8 mouse cellular contexts compared by ENCODE assay signal in the genomic region with DNA sequence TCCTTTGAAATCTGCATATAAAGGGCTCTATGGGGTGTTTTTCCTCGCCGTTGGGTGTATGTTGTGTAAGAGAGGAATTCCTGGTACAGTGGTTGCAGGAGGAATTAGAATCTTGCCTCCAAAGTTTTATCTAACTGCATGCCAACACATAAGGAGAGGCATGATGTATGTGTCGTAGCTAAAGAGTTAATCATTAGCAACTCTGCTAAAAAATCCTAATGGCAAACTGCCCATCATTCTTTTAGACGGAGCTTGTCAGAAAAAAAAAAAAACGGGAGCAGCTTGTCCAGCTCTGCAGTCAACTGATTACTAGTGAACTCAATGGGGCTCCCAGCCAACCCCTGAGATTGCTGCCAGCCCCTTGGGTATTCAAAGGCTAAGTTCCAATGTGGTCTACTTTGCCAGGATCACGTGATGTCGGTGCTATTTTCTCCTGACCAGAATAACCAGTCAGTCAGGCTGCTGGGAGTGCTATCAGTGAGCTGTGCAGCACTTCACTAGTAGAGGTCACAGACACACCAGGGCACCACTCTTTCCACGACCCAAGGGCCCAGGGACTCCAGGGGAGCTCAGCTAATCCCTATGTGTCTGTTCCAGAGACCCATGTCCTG.
DNase-seq lines count a peak whose midpoint lies in the region; ATAC-seq and TF ChIP-seq lines count a peak whose summit lies in the region.

No protein-coding gene starts in this region.

- H3K4me3 ChIP-seq in C2C12 (ENCODE audit: insufficient read depth, poor library complexity, severe bottlenecking), result no peak overlapping the region
- H3K4me3 ChIP-seq in forebrain, embryonic 16.5 days (replicated peaks; ENCODE audit: low read length), result no peak overlapping the region
- H3K4me3 ChIP-seq in lung, embryonic 15.5 days, result no peak overlapping the region

- peaks cover 5% of the 10 kb centered on the region for H3K36me3 ChIP-seq in C2C12 (ENCODE audit: control insufficient read depth, insufficient read depth)
- H3K36me3 ChIP-seq in forebrain, embryonic 16.5 days (ENCODE audit: control insufficient read depth, insufficient read depth), result no peaks in the 10 kb centered on the region
- no peaks in the 10 kb centered on the region for H3K36me3 ChIP-seq in lung, embryonic 15.5 days

- H3K27me3 ChIP-seq in C2C12 (ENCODE audit: control insufficient read depth, insufficient read depth, insufficient read length), result no peaks in the 10 kb centered on the region
- H3K27me3 ChIP-seq in forebrain, embryonic 16.5 days (replicated peaks; ENCODE audit: control insufficient read depth, insufficient read depth, low read length), result no peaks in the 10 kb centered on the region
- no peaks in the 10 kb centered on the region for H3K27me3 ChIP-seq in lung, embryonic 15.5 days

- H3K9ac ChIP-seq in forebrain, embryonic 16.5 days (replicated peaks; ENCODE audit: low read depth, low read length), result no peak overlapping the region
- no peak overlapping the region for H3K9ac ChIP-seq in lung, embryonic 15.5 days

- peaks cover 38% of the 10 kb centered on the region for H3K79me3 ChIP-seq in C2C12 (ENCODE audit: low read depth)

- ATAC-seq in forebrain, embryonic 16.5 days, result peak; percentile 80
- ATAC-seq in lung, embryonic 15.5 days (ENCODE audit: borderline replicate concordance, extremely low read depth, low FRiP score, low TSS enrichment), result peak; percentile 89

- H3K4me2 ChIP-seq in forebrain, embryonic 16.5 days (ENCODE audit: low read length), result no peak overlapping the region
- peak overlapping the region; percentile 26 for H3K4me2 ChIP-seq in lung, embryonic 15.5 days

- intact Hi-C loops in heart, postnatal 10 days (cut with DNase I), result no loop called here

- H3K27ac ChIP-seq in forebrain, embryonic 16.5 days (ENCODE audit: low read length), result peak overlapping the region; percentile 41; the same call in 1 of the 2 replicates
- H3K27ac ChIP-seq in lung, embryonic 15.5 days, result peak overlapping the region; percentile 88

- H3ac ChIP-seq in C2C12 (ENCODE audit: control insufficient read depth, insufficient read length, low read depth), result no peak overlapping the region

- no peaks in the 10 kb centered on the region for H3K9me3 ChIP-seq in forebrain, embryonic 16.5 days (ENCODE audit: control insufficient read depth, low read length)
- H3K9me3 ChIP-seq in lung, embryonic 15.5 days, result no peaks in the 10 kb centered on the region

- H3K79me2 ChIP-seq in C2C12 (ENCODE audit: control insufficient read depth, insufficient read depth), result peaks cover 83% of the 10 kb centered on the region

- WGBS in forebrain, embryonic 16.5 days, result 4% methylated on average over 8 of the region's 8 CpGs
- 4% methylated on average over 8 of the region's 8 CpGs for WGBS in lung, embryonic 15.5 days

- peak; percentile 93 for DNase-seq in brain, adult 2 months (ENCODE audit: low read depth, low spot score)
- DNase-seq in heart, postnatal 10 days, result peak; percentile 98
- DNase-seq in layer of hippocampus, adult 11-12 months (ENCODE audit: low spot score), result peak; percentile 75
- DNase-seq in skeletal muscle tissue, adult 2 months (ENCODE audit: low read depth, low spot score), result peak; percentile 95
- DNase-seq in natural killer cell, adult 2 months (ENCODE audit: low spot score in 2 of 2), result no peak

- no peak for TF ChIP-seq CTCF in C2C12 (IDR thresholded peaks at IDR 0.05; ENCODE audit: control insufficient read depth, insufficient read depth, insufficient read length)

- peaks cover 48% of the 10 kb centered on the region for H3K4me1 ChIP-seq in forebrain, embryonic 16.5 days (replicated peaks; ENCODE audit: control insufficient read depth, insufficient read depth, low read length)
- peaks cover 86% of the 10 kb centered on the region for H3K4me1 ChIP-seq in lung, embryonic 15.5 days

TF ChIP-seq in C2C12, 6 proteins besides CTCF, POLR2A, EP300 and RAD21:
- TF ChIP-seq USF1 (IDR thresholded peaks at IDR 0.05; ENCODE audit: low read depth) (peak; percentile 97), CEBPB (IDR thresholded peaks at IDR 0.05; ENCODE audit: low read depth) (peak; percentile 16), MAX (IDR thresholded peaks at IDR 0.05) (no peak), MYOD1 (IDR thresholded peaks at IDR 0.05; ENCODE audit: control insufficient read depth, insufficient read length, low read depth) (no peak)

Comparison
In these comparisons a context has a peak if more than half of its experiments do, and no peak if none do; other contexts are left out.
1. DNase-seq: peak in brain, adult 2 months (single experiment), heart, postnatal 10 days (2 of 2), layer of hippocampus, adult 11-12 months (single experiment) and skeletal muscle tissue, adult 2 months (single experiment); none in natural killer cell, adult 2 months (0 of 2).